Mouse (Mus musculus) cerebellum, adult 18-20 months (tissue): ENCODE measurements at regions not wholly inside any gene's neighbourhood (a gene's known extent, or its start where the extent isn't known, plus 50 kb on each side); places are given as distances from the start of the nearest gene placed in this dataset.

Source experiments
- DNase-seq, 2 experiments: peaks; one replicate each; pipeline ENCODE4 v3.0.0; 2021

GRCm38 (mm10) chr1:90408504-90409215 lies 194.1 kb upstream of the Cops8 start:
- DNase-seq, result no peak

GRCm38 (mm10) chr1:90409236-90409635 lies 193.5 kb upstream of the Cops8 start:
- DNase-seq, result no peak

DNA sequence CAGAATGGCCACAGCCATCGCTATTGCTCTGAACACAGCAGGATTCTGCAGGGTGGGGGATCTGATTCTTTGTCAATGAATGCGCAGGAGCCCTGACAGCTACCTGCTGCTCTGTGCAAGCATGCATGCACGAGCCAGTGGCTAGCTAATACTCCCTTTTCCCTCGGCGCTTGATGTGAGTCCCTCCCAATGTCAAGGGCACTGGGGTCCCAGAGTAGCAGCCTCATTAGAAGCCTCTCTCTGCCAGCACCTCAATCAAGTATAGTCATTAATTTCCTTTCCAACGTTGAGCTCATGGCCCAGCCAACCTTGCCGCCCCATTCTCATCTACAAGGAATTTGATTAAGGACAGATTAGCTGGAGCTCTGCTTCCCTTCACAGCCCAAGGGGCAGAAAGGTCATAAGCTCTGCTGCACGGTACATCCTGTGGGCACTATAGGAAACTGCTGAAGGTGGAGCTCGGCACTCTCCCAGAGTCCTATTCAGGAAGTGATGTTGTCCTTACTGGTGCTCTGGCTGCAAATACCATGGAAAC lies 190.2 kb upstream of the Cops8 start:
- no peak for DNase-seq

DNA sequence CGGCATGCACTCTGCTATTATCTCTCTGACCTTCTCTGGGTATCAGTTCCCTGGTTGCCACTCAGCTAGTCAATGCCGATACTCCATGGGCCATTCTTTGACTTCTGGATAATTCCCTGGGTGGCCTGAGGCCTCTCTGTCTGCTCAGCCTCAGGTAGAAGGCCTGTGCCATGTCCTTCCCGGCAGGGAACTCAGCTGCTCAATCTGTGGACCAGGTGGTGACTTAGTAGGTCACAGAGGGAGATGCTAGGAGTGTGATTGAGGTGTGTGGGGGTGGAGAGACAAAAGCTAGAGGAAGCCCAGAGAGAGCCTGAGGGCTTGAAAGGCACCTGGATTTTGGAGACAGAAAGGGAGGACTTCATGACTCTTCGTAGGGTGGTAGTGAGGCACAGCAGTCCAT lies 188.0 kb upstream of the Cops8 start:
- peak; percentile 64 to 78 for DNase-seq

DNA sequence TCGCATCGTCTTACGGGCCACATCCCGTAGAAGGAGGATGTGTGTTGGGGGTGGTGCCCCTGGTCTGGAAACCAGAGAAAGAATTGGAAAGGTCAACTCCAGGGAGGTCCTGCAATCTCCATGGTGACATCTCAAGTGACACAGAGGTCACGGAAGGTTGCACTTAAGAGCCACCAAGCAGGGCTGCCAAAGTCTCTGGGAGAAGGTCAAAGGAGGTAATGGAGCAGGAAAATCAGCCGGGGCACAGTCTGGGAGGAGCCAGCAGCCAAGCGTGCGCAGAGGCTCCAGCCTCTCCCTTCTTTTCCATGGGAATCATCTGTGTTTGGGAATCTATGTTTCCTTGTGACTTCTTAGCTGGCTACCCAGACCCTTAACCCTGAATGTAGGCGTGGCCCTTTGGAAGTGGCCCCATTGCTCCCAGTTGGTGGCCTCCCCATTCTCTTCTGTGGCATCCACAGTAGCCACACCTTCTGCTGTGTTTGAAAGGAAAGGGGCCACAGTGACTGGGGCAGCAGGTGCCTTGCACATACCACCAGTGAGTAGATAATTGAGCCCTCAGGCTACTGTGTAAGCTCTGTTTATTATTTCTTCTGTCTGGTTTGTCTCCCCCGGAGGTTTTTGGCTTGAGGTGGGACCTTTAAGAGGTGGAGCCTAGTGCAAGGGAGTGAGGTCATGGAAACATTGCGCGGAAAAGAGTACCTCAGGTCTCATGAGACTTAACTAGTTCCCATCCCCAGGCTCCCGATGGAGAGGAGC lies 178.5 kb upstream of the Cops8 start:
- DNase-seq, result no peak

GRCm38 (mm10) chr1:90428334-90428733 lies 174.4 kb upstream of the Cops8 start:
- no peak for DNase-seq

GRCm38 (mm10) chr1:90428774-90429173 lies 174.0 kb upstream of the Cops8 start:
- DNase-seq, result no peak

DNA sequence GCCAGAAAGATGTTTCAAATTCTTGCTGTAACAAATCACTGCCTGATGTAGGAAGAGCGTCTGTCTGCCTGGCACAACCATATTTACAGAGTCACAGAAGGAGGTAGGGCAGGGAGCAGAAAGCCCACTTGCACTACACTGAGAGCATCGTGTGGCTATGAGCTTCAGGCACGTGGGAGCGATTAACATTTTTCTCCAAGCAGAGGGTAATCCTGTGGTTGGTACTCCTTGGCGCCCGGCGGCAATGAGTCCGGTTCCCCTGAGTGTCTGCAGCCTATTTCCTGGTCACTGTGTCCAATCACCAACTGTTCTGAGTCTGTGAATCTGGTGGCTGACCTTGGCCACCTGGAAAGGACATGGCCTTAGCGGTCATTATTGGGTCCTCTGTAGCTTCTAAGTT lies 172.3 kb upstream of the Cops8 start:
- no peak for DNase-seq

GRCm38 (mm10) chr1:90431783-90432182 lies 171.0 kb upstream of the Cops8 start:
- no peak for DNase-seq

- no peak for DNase-seq
Measured at GRCm38 (mm10) chr1:90433911-90434310, 168.9 kb upstream of the Cops8 start.

DNA sequence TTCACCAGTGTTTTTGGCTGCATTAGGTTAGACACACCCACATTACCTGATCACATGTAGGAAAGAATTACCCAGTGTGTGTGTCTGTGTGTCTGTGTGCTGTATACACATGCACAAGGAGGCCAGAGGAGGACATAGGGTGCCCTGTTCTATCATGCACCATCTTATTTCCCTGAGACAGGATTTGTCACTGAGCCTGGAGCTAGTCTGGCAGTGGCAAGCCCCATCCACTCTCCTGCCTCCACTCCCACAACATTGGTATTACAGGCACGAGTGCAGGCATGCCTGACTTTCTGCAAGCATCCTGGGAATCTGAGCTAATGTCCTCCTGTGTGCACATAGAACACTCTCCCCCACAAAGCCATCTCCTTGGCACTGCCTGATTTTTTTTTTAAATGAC lies 162.1 kb upstream of the Cops8 start:
- DNase-seq, result no peak

DNA sequence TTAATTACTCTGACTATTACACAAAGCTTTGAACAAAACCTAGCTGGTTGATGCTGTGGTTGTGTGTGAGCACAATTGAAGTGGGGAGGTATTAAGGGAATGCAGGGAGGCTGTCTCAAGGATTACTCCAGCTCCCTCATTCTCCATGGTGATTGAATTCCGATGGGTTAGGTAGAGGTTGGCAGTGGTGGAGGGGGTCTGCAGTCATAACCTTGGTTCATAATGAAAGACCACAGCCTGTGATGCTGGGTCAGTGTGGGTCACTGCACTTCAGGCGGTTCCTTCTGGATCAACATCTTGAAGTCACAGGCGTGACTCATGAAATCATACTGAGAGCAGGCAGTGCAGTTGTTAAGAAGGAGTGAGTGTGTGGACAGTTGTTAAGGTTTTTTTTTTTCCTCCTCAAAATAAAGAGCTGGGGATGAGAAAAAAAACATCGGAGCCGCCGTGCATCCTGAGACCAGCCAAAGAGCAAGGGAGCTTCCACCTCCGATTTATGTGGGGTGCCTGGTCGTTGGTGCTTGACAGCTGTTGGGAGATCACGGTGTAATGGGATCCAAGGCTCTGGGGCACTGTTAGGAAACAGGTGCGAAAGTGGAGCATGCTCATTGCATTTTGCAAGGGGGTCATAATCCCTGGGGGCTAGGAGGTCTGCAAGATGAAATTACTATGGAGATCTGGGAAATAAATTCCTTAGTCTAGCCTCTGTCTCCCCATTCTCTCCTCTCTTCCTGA lies 161.5 kb upstream of the Cops8 start:
- no peak for DNase-seq

- no peak for DNase-seq
Measured at GRCm38 (mm10) chr1:90442250-90443240, 160.2 kb upstream of the Cops8 start.

DNA sequence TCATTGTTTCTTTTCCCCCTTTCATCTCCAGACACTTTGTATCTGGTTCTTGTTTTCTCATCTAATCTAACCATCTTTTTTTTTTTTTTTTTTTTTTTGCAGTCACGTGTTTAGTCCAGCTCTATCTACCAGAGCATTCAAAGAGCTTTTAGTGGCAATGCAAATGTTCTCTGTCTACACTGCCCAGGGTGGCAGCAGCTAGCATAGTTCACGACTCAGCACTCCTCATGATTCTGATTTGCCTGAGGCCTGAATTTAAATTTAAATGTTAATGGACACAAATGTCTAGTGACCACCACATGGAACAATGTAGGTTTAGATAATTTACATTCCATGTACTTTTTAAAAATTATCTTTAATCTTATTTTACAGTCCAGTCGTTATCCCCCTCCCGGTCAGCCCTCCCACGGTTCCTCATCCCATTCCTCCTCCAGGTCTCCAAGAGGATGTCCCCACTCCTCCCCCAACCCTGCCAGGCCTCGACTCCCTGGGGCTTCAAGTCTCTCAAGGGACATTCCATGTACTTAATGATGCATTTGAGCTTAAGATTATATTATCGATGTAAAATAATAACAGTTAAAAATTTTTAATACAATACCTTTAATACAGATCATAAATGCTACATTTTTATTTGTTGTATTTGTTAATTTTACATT lies 153.1 kb upstream of the Cops8 start:
- no peak for DNase-seq

DNA sequence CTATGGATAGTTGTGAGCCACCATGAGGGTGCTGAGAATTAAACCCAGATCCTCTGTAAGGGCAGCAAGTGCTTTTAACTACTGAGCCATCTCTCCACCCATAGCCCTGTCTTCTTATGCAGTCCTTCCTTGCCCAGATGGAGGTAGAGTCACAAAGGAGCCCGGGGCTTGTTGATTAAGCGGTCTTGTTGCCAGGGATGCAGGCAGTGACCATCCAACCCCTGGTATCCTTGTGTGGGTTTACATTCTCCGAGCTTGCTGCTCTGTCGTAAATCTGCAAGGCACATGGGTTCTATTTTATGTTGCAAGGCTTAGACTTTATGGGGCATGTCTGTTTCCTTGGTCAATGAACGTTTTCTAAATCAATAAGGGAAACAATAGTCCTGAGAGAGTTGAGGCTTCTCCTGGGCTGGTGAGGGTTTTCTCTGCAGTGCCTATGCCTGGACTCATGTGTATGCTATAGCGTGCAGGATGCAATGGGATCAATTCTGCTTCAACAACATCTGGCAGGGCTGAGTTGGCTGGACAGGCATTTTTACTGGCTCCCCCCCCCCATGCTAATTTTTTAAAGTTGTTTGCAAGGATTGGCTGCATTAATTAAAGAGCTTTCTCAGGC lies 150.7 kb upstream of the Cops8 start:
- no peak for DNase-seq

- DNase-seq, result no peak
Measured at GRCm38 (mm10) chr1:90454263-90454662, 148.5 kb upstream of the Cops8 start.

GRCm38 (mm10) chr1:90457396-90457795 lies 145.4 kb upstream of the Cops8 start:
- DNase-seq, result no peak

- no peak for DNase-seq
Measured at GRCm38 (mm10) chr1:90458176-90458575, 144.6 kb upstream of the Cops8 start.

- no peak for DNase-seq
Measured at GRCm38 (mm10) chr1:90461699-90462098, 141.1 kb upstream of the Cops8 start.

DNA sequence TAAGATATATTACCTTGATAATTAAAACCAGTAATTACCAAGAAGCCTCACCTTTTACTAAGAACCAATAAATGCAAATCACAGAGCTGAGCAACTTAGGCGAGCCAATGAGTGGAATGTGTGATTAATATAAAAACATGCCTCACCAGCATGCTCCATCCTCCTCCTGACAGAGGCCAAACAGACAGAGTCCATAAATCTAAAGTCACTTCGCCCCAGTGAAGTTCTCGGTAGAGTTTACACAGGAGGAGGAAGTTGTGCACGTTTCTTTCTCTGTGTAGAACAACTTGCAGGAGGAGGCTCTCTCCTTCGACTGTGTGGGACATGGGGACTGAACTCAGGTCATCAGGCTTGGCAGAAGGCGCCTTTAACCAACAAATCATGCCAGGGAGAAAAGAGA lies 139.5 kb upstream of the Cops8 start:
- DNase-seq, result no peak

GRCm38 (mm10) chr1:90467646-90468045 lies 135.1 kb upstream of the Cops8 start:
- DNase-seq, result no peak
